8 mouse cellular contexts compared by ENCODE assay signal in the genomic region with DNA sequence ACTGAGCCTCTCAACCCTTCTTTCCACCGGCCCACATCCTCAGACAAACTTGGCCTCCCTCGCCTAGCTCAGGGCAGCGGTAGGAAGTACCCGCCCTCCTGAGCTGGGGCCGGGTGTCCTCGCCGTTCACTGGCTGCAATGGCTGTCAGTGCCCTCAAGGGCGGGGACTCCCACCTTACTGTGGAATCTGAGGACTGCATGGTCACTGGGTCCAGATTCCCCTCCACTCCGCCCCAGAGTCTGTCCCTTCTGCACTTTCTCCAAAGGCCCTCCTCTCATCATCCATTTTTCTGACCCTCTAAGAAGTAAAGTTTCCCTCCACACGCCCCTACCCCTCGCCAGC. TPM values are rescaled to one million over a fixed set of nuclear protein-coding genes. Genes with fewer than 3 reads are reported as not detected.
DNase-seq lines count a peak whose midpoint lies in the region; ATAC-seq and TF ChIP-seq lines count a peak whose summit lies in the region.

No protein-coding gene starts in this region.

- peak; percentile 78 for ATAC-seq in intestine, postnatal 0 days

- H3K4me2 ChIP-seq in intestine, postnatal 0 days (replicated peaks; ENCODE audit: low read depth): peak overlapping the region; percentile 89

- intact Hi-C loops in left cerebral cortex, postnatal 36 days (cut with DNase I): loop anchor here (5.0 to 10.0 kb wide), 2 partner anchors 111 to 227 kb away; partner anchors contain the start of gene Lhx9

- no peaks in the 10 kb centered on the region for H3K9me3 ChIP-seq in intestine, postnatal 0 days (ENCODE audit: control insufficient read depth)
- no peaks in the 10 kb centered on the region for H3K9me3 ChIP-seq in midbrain, embryonic 10.5 days (replicated peaks)

- peak overlapping the region; percentile 98 for H3K4me3 ChIP-seq in intestine, postnatal 0 days (ENCODE audit: low read depth, low read length)
- H3K4me3 ChIP-seq in midbrain, embryonic 10.5 days: peak overlapping the region; percentile 83

- H3K27me3 ChIP-seq in intestine, postnatal 0 days (replicated peaks; ENCODE audit: control insufficient read depth, insufficient read depth, low read length): no peaks in the 10 kb centered on the region
- no peaks in the 10 kb centered on the region for H3K27me3 ChIP-seq in midbrain, embryonic 10.5 days (ENCODE audit: low read depth, poor library complexity, severe bottlenecking)

- H3K9ac ChIP-seq in intestine, postnatal 0 days (ENCODE audit: low read depth, low read length): peak overlapping the region; percentile 51; the same call in 1 of the 2 replicates

- peak; percentile 53 for TF ChIP-seq CTCF in intestine, postnatal 0 days (IDR thresholded peaks at IDR 0.05; ENCODE audit: low read depth)

- 1% methylated on average over 11 of the region's 11 CpGs for WGBS in intestine, postnatal 0 days
- WGBS in midbrain, embryonic 10.5 days: under 1% methylated on average over 11 of the region's 11 CpGs

- no peaks in the 10 kb centered on the region for H3K4me1 ChIP-seq in intestine, postnatal 0 days (replicated peaks; ENCODE audit: control insufficient read depth, insufficient read depth, low read length)
- peaks cover 32% of the 10 kb centered on the region for H3K4me1 ChIP-seq in midbrain, embryonic 10.5 days

- no peaks in the 10 kb centered on the region for H3K36me3 ChIP-seq in intestine, postnatal 0 days (ENCODE audit: control insufficient read depth, insufficient read depth)
- no peaks in the 10 kb centered on the region for H3K36me3 ChIP-seq in midbrain, embryonic 10.5 days

- DNase-seq in adrenal gland, postnatal 10 days: peak; percentile 94
- peak; percentile 84 for DNase-seq in embryo, embryonic 9.5 days (ENCODE audit: extremely low spot score)
- DNase-seq in gastrocnemius, postnatal 4 days (ENCODE audit: low spot score in 2 of 2): peak; percentile 78 to 90
- peak; percentile 76 to 80 for DNase-seq in left cerebral cortex, postnatal 36 days (ENCODE audit: low spot score in 2 of 2)
- DNase-seq in midbrain, embryonic 10.5 days (ENCODE audit: low spot score): peak; percentile 86
- peak; percentile 59 to 82 for DNase-seq in right cerebral cortex, postnatal 36 days (ENCODE audit: low spot score in 2 of 2)
- peak; percentile 87 to 90 for DNase-seq in urinary bladder, postnatal 4 days (ENCODE audit: low spot score in 2 of 2)

- no peak overlapping the region for H3K27ac ChIP-seq in intestine, postnatal 0 days (ENCODE audit: low read depth, low read length)
- peak overlapping the region; percentile 96 for H3K27ac ChIP-seq in midbrain, embryonic 10.5 days (replicated peaks)

RNA-seq across cellular contexts. Expression of gene Nek7, which starts 2.0 kb away (rescaled TPM):
- 10 to 100 TPM; 44.1 to 45.6 TPM for total RNA-seq in adrenal gland, postnatal 10 days (2021)
- total RNA-seq in gastrocnemius, postnatal 4 days (2021): 10 to 100 TPM; 49.9 to 62.8 TPM
- polyA plus RNA-seq in intestine, postnatal 0 days (2015; fragmentation: Nextera tagmentation; extraction: Ambion mirVana): 16.6 and 16.7 TPM in 2 replicates
- 10 to 100 TPM; 31.3 to 33.0 TPM for total RNA-seq in left cerebral cortex, postnatal 36 days (2021)
- 26.5 and 28.3 TPM in 2 replicates for polyA plus RNA-seq in midbrain, embryonic 10.5 days (2016; fragmentation: Nextera tagmentation; extraction: Ambion mirVana)
